Mouse (Mus musculus): ENCODE data around the gene Pdzd4. TPM values are rescaled to one million over a fixed set of nuclear protein-coding genes. Genes with fewer than 3 reads are reported as not detected.

The Pdzd4 gene
- 2.7 and 2.8 TPM in 2 replicates for polyA plus RNA-seq (2016; fragmentation: Nextera tagmentation; extraction: Ambion mirVana)

GRCm38 (mm10) chrX:73824185-73825151, at the start of gene Pdzd4:
Pdzd4 (minus strand) TSS chrX:73824969.
- H3K27ac ChIP-seq: peak within 1 kb of the TSS; percentile 90
- H3K27me3 ChIP-seq: peaks cover 7% of the 10 kb centered on the region; the same call in 1 of the 2 replicates
- H3K9ac ChIP-seq: peak within 1 kb of the TSS; percentile 79
- peaks cover 7% of the 10 kb centered on the region; the same call in 1 of the 2 replicates for H3K4me1 ChIP-seq
- H3K4me2 ChIP-seq (replicated peaks): peak within 1 kb of the TSS; percentile 64
- H3K4me3 ChIP-seq: peak within 1 kb of the TSS; percentile 60
- no peaks in the 10 kb centered on the region for H3K36me3 ChIP-seq
- ATAC-seq (ENCODE audit: low FRiP score): peak; percentile 87
- WGBS: 19% methylated on average over 77 of the region's 84 CpGs
- no peaks in the 10 kb centered on the region for H3K9me3 ChIP-seq (replicated peaks)

GRCm38 (mm10) chrX:73871956-73872355, 47.2 kb upstream of the Pdzd4 start:
- WGBS: 59% methylated on average over 1 of the region's 1 CpGs
- no peak overlapping the region for H3K4me3 ChIP-seq
- ATAC-seq (ENCODE audit: low FRiP score): no peak
- H3K27me3 ChIP-seq: no peaks in the 10 kb centered on the region
- no peak overlapping the region for H3K27ac ChIP-seq
- no peak overlapping the region for H3K4me2 ChIP-seq (replicated peaks)
- H3K36me3 ChIP-seq: no peaks in the 10 kb centered on the region
- H3K4me1 ChIP-seq: peaks cover 16% of the 10 kb centered on the region; the same call in 1 of the 2 replicates
- no peak overlapping the region for H3K9ac ChIP-seq
- H3K9me3 ChIP-seq (replicated peaks): no peaks in the 10 kb centered on the region

GRCm38 (mm10) chrX:73871474-73871873, 46.7 kb upstream of the Pdzd4 start:
- Histone ChIP-seq H3K4me2 (replicated peaks) (no peak overlapping the region), H3K9ac (no peak overlapping the region), H3K27me3 (no peaks in the 10 kb centered on the region), H3K4me1 (peaks cover 16% of the 10 kb centered on the region; the same call in 1 of the 2 replicates), H3K36me3 (no peaks in the 10 kb centered on the region), H3K4me3 (no peak overlapping the region), H3K9me3 (replicated peaks) (no peaks in the 10 kb centered on the region), H3K27ac (no peak overlapping the region)
- ATAC-seq (ENCODE audit: low FRiP score): no peak

- H3K9me3 ChIP-seq (replicated peaks): no peaks in the 10 kb centered on the region
- no peaks in the 10 kb centered on the region for H3K27me3 ChIP-seq
- 11% methylated on average over 5 of the region's 5 CpGs for WGBS
- ATAC-seq (ENCODE audit: low FRiP score): no peak
- H3K4me2 ChIP-seq (replicated peaks): no peak overlapping the region
- H3K36me3 ChIP-seq: no peaks in the 10 kb centered on the region
- peaks cover 26% of the 10 kb centered on the region for H3K4me1 ChIP-seq
- H3K27ac ChIP-seq: no peak overlapping the region
- H3K9ac ChIP-seq: no peak overlapping the region
- no peak overlapping the region for H3K4me3 ChIP-seq
Observed at GRCm38 (mm10) chrX:73869334-73869733, 44.6 kb upstream of the Pdzd4 start.

DNA sequence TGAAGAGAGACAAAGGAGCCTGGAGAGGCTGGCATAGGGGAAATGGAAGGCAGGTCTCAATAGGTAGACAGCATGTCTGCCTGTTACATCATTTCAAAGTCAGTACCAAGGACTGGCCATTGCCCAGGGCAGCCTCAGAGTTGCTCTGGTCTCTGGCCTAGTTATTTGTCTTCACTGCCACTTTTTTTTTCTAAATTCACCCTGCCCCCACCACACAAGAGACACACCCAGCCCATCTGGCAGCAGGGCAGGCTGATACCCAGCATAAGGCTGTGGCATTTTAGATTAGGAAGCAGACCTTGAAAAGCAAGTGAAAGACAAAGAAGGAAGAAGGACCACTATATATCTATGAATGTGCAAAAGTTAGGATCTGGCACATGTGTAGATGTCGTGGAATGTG, 43.1 kb upstream of the Pdzd4 start:
- Histone ChIP-seq H3K4me3 (no peak overlapping the region), H3K9ac (no peak overlapping the region), H3K27ac (peak overlapping the region; percentile 71), H3K36me3 (no peaks in the 10 kb centered on the region), H3K4me1 (peaks cover 27% of the 10 kb centered on the region), H3K9me3 (replicated peaks) (no peaks in the 10 kb centered on the region), H3K4me2 (replicated peaks) (no peak overlapping the region), H3K27me3 (no peaks in the 10 kb centered on the region)
- ATAC-seq (ENCODE audit: low FRiP score): no peak; the same call in 1 of the 2 replicates
- WGBS: 68% methylated on average over 1 of the region's 1 CpGs

DNA sequence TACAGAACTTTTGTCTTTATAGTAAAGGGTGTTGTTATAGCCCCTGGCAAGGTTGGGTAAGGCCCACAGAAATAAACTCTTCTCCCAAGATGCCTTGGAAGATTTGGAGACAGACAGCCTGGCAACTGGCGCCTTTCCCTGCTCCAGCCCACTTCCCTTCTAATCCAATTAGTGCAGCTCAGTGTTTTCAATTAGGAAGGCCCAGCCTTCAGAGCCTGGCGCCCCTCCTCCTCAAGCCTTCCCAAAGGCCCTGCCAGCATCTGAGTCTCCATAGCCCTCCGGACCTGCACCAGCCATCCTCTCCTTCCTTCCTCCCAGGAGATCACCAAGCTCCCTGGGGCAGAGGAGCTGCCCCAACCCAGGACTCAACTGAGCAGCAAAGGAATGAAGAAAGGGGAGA, 42.5 kb upstream of the Pdzd4 start:
- no peak for ATAC-seq (ENCODE audit: low FRiP score)
- Histone ChIP-seq H3K4me2 (replicated peaks) (no peak overlapping the region), H3K4me3 (no peak overlapping the region), H3K9me3 (replicated peaks) (no peaks in the 10 kb centered on the region), H3K36me3 (no peaks in the 10 kb centered on the region), H3K27ac (peak overlapping the region; percentile 71), H3K27me3 (no peaks in the 10 kb centered on the region), H3K9ac (no peak overlapping the region), H3K4me1 (peaks cover 27% of the 10 kb centered on the region)
- WGBS: 12% methylated on average over 3 of the region's 3 CpGs

- H3K4me3 ChIP-seq: no peak overlapping the region
- H3K9ac ChIP-seq: no peak overlapping the region
- H3K4me2 ChIP-seq (replicated peaks): no peak overlapping the region; the same call in 1 of the 2 replicates
- 55% methylated on average over 3 of the region's 3 CpGs for WGBS
- no peaks in the 10 kb centered on the region for H3K9me3 ChIP-seq (replicated peaks)
- peak; percentile 72 for ATAC-seq (ENCODE audit: low FRiP score)
- H3K36me3 ChIP-seq: no peaks in the 10 kb centered on the region; the same call in 1 of the 2 replicates
- H3K27me3 ChIP-seq: no peaks in the 10 kb centered on the region
- peaks cover 27% of the 10 kb centered on the region for H3K4me1 ChIP-seq
- peak overlapping the region; percentile 75 for H3K27ac ChIP-seq
Observed at GRCm38 (mm10) chrX:73864692-73865091, 39.9 kb upstream of the Pdzd4 start.

GRCm38 (mm10) chrX:73855087-73855408, 30.3 kb upstream of the Pdzd4 start:
- H3K27me3 ChIP-seq: no peaks in the 10 kb centered on the region
- H3K36me3 ChIP-seq: peaks cover 3% of the 10 kb centered on the region
- no peak overlapping the region for H3K9ac ChIP-seq
- H3K27ac ChIP-seq: no peak overlapping the region
- 74% methylated on average over 3 of the region's 3 CpGs for WGBS
- no peaks in the 10 kb centered on the region for H3K4me1 ChIP-seq
- no peaks in the 10 kb centered on the region for H3K9me3 ChIP-seq (replicated peaks)
- H3K4me2 ChIP-seq (replicated peaks): no peak overlapping the region
- no peak for ATAC-seq (ENCODE audit: low FRiP score)
- no peak overlapping the region for H3K4me3 ChIP-seq

DNA sequence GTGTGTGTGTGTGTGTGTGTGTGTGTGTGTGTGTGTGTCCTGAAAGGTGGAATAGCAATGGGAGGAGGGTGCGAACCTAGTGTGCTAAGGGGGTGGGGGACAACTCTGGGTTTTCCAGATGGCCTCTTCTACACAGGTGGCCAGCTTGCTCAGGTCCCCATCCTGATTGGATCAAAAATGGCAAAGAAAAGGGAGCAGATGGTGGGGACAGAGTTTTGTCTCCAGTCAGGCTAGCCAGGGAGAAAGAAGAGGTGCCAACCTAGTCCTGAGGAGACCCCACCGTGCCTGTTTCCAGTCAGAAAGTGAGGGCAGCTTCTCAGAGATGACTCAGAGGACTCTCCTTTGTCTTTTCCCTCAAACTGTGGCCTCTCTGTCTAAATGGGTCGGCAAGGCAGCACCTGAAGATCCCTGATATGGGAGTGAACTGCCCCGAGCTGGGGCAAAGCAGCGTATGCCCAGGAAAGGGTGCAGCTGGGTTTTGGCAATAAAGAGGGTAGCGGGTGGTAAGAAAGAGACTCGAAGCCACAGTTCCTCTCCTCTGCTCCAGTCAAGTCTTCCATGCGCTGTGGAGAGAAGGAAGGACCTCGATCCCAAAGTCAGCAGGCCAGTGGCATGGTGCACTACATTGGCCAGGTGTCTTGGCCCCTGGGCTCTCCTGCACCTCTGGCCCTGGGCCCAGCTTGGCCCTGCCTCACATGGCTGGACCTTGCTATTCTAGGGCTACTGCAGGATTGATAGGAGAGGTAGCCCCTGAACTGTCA, 29.7 kb upstream of the Pdzd4 start:
- Histone ChIP-seq H3K9ac (no peak overlapping the region), H3K9me3 (replicated peaks) (no peaks in the 10 kb centered on the region), H3K27me3 (no peaks in the 10 kb centered on the region), H3K4me3 (no peak overlapping the region), H3K4me1 (no peaks in the 10 kb centered on the region), H3K36me3 (peaks cover 3% of the 10 kb centered on the region), H3K27ac (no peak overlapping the region), H3K4me2 (replicated peaks) (no peak overlapping the region)
- 91% methylated on average over 8 of the region's 9 CpGs for WGBS
- ATAC-seq (ENCODE audit: low FRiP score): no peak

GRCm38 (mm10) chrX:73836691-73837090, 11.9 kb upstream of the Pdzd4 start:
- Histone ChIP-seq H3K27ac (no peak overlapping the region), H3K27me3 (no peaks in the 10 kb centered on the region), H3K4me2 (replicated peaks) (no peak overlapping the region), H3K36me3 (no peaks in the 10 kb centered on the region), H3K4me1 (no peaks in the 10 kb centered on the region), H3K4me3 (no peak overlapping the region), H3K9me3 (replicated peaks) (no peaks in the 10 kb centered on the region), H3K9ac (no peak overlapping the region)
- ATAC-seq (ENCODE audit: low FRiP score): no peak
- WGBS: 81% methylated on average over 3 of the region's 3 CpGs

DNA sequence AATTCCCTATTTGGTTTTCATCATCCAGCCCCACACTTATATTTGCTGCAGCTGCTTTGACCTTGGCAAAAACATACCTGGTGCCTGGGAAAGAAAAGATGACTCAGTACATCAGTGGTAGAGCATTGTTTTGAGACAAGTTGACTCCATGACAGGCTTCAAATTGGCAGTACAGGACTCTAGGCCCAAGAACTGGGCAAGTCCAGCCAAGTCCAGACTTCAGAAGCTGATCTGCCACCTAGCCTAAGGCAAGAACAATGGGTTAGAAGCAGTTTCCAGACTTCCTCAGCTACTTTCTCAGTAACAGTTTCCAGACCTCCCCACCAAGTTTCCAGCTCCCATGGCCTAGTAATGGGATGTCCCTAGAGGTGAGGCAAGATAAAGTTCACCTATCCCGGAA, 11.0 kb upstream of the Pdzd4 start:
- Histone ChIP-seq H3K27ac (no peak overlapping the region), H3K27me3 (no peaks in the 10 kb centered on the region), H3K36me3 (no peaks in the 10 kb centered on the region), H3K4me3 (no peak overlapping the region), H3K4me2 (replicated peaks) (no peak overlapping the region), H3K9ac (no peak overlapping the region), H3K9me3 (replicated peaks) (no peaks in the 10 kb centered on the region), H3K4me1 (no peaks in the 10 kb centered on the region)
- ATAC-seq (ENCODE audit: low FRiP score): no peak
- 95% methylated on average over 1 of the region's 1 CpGs for WGBS

- peak overlapping the region; percentile 60 for H3K4me3 ChIP-seq
- no peaks in the 10 kb centered on the region for H3K9me3 ChIP-seq (replicated peaks)
- peak; percentile 49 for ATAC-seq (ENCODE audit: low FRiP score)
- WGBS: 24% methylated on average over 17 of the region's 17 CpGs
- peak overlapping the region; percentile 64 for H3K4me2 ChIP-seq (replicated peaks)
- H3K27me3 ChIP-seq: peaks cover 7% of the 10 kb centered on the region; the same call in 1 of the 2 replicates
- H3K27ac ChIP-seq: no peak overlapping the region
- H3K36me3 ChIP-seq: no peaks in the 10 kb centered on the region
- peaks cover 7% of the 10 kb centered on the region; the same call in 1 of the 2 replicates for H3K4me1 ChIP-seq
- peak overlapping the region; percentile 79 for H3K9ac ChIP-seq
Observed at GRCm38 (mm10) chrX:73823747-73824146, 1.0 kb downstream of the Pdzd4 start.

All from hindbrain, embryonic 12.5 days (tissue).